Comparison of ENCODE assay signal across 8 mouse cellular contexts in genomic region chr14:50929951-50930350, GRCm38 (mm10). TPM values are rescaled to one million over a fixed set of nuclear protein-coding genes. Genes with fewer than 3 reads are reported as not detected.
DNase-seq lines count a peak whose midpoint lies in the region; ATAC-seq lines count a peak whose summit lies in the region.

No protein-coding gene starts in this region.

- H3K4me3 ChIP-seq in kidney, embryonic 15.5 days (replicated peaks), result peak overlapping the region; percentile 100
- peak overlapping the region; percentile 94 for H3K4me3 ChIP-seq in embryonic facial prominence, embryonic 10.5 days
- peak overlapping the region; percentile 94 for H3K4me3 ChIP-seq in hindbrain, embryonic 15.5 days
- peak overlapping the region; percentile 95 for H3K4me3 ChIP-seq in midbrain, embryonic 11.5 days (ENCODE audit: low read depth, low read length)

- peak overlapping the region; percentile 87 for H3K27ac ChIP-seq in kidney, embryonic 15.5 days
- peak overlapping the region; percentile 93 for H3K27ac ChIP-seq in embryonic facial prominence, embryonic 10.5 days (replicated peaks)
- peak overlapping the region; percentile 89 for H3K27ac ChIP-seq in hindbrain, embryonic 15.5 days (replicated peaks)
- no peak overlapping the region; the same call in 1 of the 2 replicates for H3K27ac ChIP-seq in midbrain, embryonic 11.5 days (ENCODE audit: low read depth, low read length)

- 10% methylated on average over 10 of the region's 10 CpGs for WGBS in kidney, embryonic 15.5 days
- WGBS in embryonic facial prominence, embryonic 10.5 days, result 22% methylated on average over 10 of the region's 10 CpGs
- 17% methylated on average over 10 of the region's 10 CpGs for WGBS in hindbrain, embryonic 15.5 days
- WGBS in midbrain, embryonic 11.5 days, result 27% methylated on average over 10 of the region's 10 CpGs

- peaks cover 35% of the 10 kb centered on the region for H3K36me3 ChIP-seq in kidney, embryonic 15.5 days
- H3K36me3 ChIP-seq in embryonic facial prominence, embryonic 10.5 days (replicated peaks), result peaks cover 39% of the 10 kb centered on the region
- peaks cover 30% of the 10 kb centered on the region for H3K36me3 ChIP-seq in hindbrain, embryonic 15.5 days
- peaks cover 8% of the 10 kb centered on the region; the same call in 1 of the 2 replicates for H3K36me3 ChIP-seq in midbrain, embryonic 11.5 days (ENCODE audit: control insufficient read depth, insufficient read depth, low read length)

- H3K4me2 ChIP-seq in kidney, embryonic 15.5 days, result peak overlapping the region; percentile 84
- H3K4me2 ChIP-seq in hindbrain, embryonic 15.5 days, result peak overlapping the region; percentile 91
- peak overlapping the region; percentile 90 for H3K4me2 ChIP-seq in midbrain, embryonic 11.5 days

- DNase-seq in kidney, postnatal 25 days, result no peak
- no peak for DNase-seq in embryonic facial prominence, embryonic 10.5 days (ENCODE audit: low spot score)
- DNase-seq in midbrain, embryonic 11.5 days (ENCODE audit: low spot score, missing footprints), result no peak
- DNase-seq in cerebellum, postnatal 10 days, result no peak
- no peak for DNase-seq in layer of hippocampus, postnatal 14 days (ENCODE audit: low spot score in 2 of 2)

- H3K27me3 ChIP-seq in kidney, embryonic 15.5 days, result no peaks in the 10 kb centered on the region
- H3K27me3 ChIP-seq in embryonic facial prominence, embryonic 10.5 days (replicated peaks; ENCODE audit: low read depth, poor library complexity, severe bottlenecking), result no peaks in the 10 kb centered on the region
- H3K27me3 ChIP-seq in hindbrain, embryonic 15.5 days, result no peaks in the 10 kb centered on the region
- no peaks in the 10 kb centered on the region for H3K27me3 ChIP-seq in midbrain, embryonic 11.5 days (ENCODE audit: control insufficient read depth, insufficient read depth, low read length)

- no peak for ATAC-seq in kidney, embryonic 15.5 days (replicated peaks; ENCODE audit: low FRiP score)
- no peak for ATAC-seq in hindbrain, embryonic 15.5 days (ENCODE audit: low FRiP score, low read depth)
- no peak for ATAC-seq in midbrain, embryonic 11.5 days (ENCODE audit: low FRiP score)
- no peak for ATAC-seq in frontal cortex, adult (ENCODE audit: low TSS enrichment)

- H3K9ac ChIP-seq in kidney, embryonic 15.5 days, result peak overlapping the region; percentile 99
- H3K9ac ChIP-seq in hindbrain, embryonic 15.5 days, result peak overlapping the region; percentile 97
- H3K9ac ChIP-seq in midbrain, embryonic 11.5 days (ENCODE audit: low read length), result peak overlapping the region; percentile 95

- no peaks in the 10 kb centered on the region for H3K9me3 ChIP-seq in kidney, embryonic 15.5 days (replicated peaks)
- H3K9me3 ChIP-seq in embryonic facial prominence, embryonic 10.5 days, result no peaks in the 10 kb centered on the region
- H3K9me3 ChIP-seq in hindbrain, embryonic 15.5 days, result no peaks in the 10 kb centered on the region
- H3K9me3 ChIP-seq in midbrain, embryonic 11.5 days (ENCODE audit: control insufficient read depth, low read length), result no peaks in the 10 kb centered on the region

- peaks cover 39% of the 10 kb centered on the region for H3K4me1 ChIP-seq in kidney, embryonic 15.5 days
- peaks cover 37% of the 10 kb centered on the region for H3K4me1 ChIP-seq in embryonic facial prominence, embryonic 10.5 days
- peaks cover 48% of the 10 kb centered on the region for H3K4me1 ChIP-seq in hindbrain, embryonic 15.5 days (replicated peaks)
- peaks cover 20% of the 10 kb centered on the region for H3K4me1 ChIP-seq in midbrain, embryonic 11.5 days (ENCODE audit: control insufficient read depth, insufficient read depth, low read length)

RNA-seq across cellular contexts. Expression of gene Pip4p1, which starts 0.7 kb away (rescaled TPM):
- polyA plus RNA-seq in kidney, embryonic 15.5 days (2015; fragmentation: Nextera tagmentation; extraction: Ambion mirVana), result 49.5 and 53.9 TPM in 2 replicates
- polyA plus RNA-seq in embryonic facial prominence, embryonic 10.5 days (2016; fragmentation: Nextera tagmentation; extraction: Ambion mirVana), result 43.5 and 43.6 TPM in 2 replicates
- 92.4 and 107 TPM in 2 replicates for polyA plus RNA-seq in hindbrain, embryonic 15.5 days (2015; fragmentation: Nextera tagmentation; extraction: Ambion mirVana)
- polyA plus RNA-seq in midbrain, embryonic 11.5 days (2014; fragmentation: Nextera tagmentation; extraction: Ambion mirVana), result 48.4 and 59.0 TPM in 2 replicates
- 10 to 100 TPM; 77.4 to 86.4 TPM for total RNA-seq in layer of hippocampus, postnatal 14 days (2021)

RNA-seq across cellular contexts. Expression of gene Pnp, which starts 0.9 kb away (rescaled TPM):
- polyA plus RNA-seq in kidney, embryonic 15.5 days (2015; fragmentation: Nextera tagmentation; extraction: Ambion mirVana), result 74.3 and 78.6 TPM in 2 replicates
- polyA plus RNA-seq in embryonic facial prominence, embryonic 10.5 days (2016; fragmentation: Nextera tagmentation; extraction: Ambion mirVana), result 74.5 and 78.8 TPM in 2 replicates
- polyA plus RNA-seq in hindbrain, embryonic 15.5 days (2015; fragmentation: Nextera tagmentation; extraction: Ambion mirVana), result 22.1 and 25.5 TPM in 2 replicates
- polyA plus RNA-seq in midbrain, embryonic 11.5 days (2014; fragmentation: Nextera tagmentation; extraction: Ambion mirVana), result 73.6 and 76.3 TPM in 2 replicates
- total RNA-seq in layer of hippocampus, postnatal 14 days (2021), result 10 to 100 TPM; 11.8 to 14.8 TPM

RNA-seq across cellular contexts. Expression of gene Apex1, which starts 5.2 kb away (rescaled TPM):
- polyA plus RNA-seq in kidney, embryonic 15.5 days (2015; fragmentation: Nextera tagmentation; extraction: Ambion mirVana), result 301 and 306 TPM in 2 replicates
- polyA plus RNA-seq in embryonic facial prominence, embryonic 10.5 days (2016; fragmentation: Nextera tagmentation; extraction: Ambion mirVana), result 548 and 554 TPM in 2 replicates
- polyA plus RNA-seq in hindbrain, embryonic 15.5 days (2015; fragmentation: Nextera tagmentation; extraction: Ambion mirVana), result 172 and 178 TPM in 2 replicates
- 401 and 413 TPM in 2 replicates for polyA plus RNA-seq in midbrain, embryonic 11.5 days (2014; fragmentation: Nextera tagmentation; extraction: Ambion mirVana)
- 10 to 100 TPM; 66.3 to 71.3 TPM for total RNA-seq in layer of hippocampus, postnatal 14 days (2021)

RNA-seq across cellular contexts. Expression of gene Osgep, which starts 5.3 kb away (rescaled TPM):
- 166 and 173 TPM in 2 replicates for polyA plus RNA-seq in kidney, embryonic 15.5 days (2015; fragmentation: Nextera tagmentation; extraction: Ambion mirVana)
- polyA plus RNA-seq in embryonic facial prominence, embryonic 10.5 days (2016; fragmentation: Nextera tagmentation; extraction: Ambion mirVana), result 178 and 185 TPM in 2 replicates
- polyA plus RNA-seq in hindbrain, embryonic 15.5 days (2015; fragmentation: Nextera tagmentation; extraction: Ambion mirVana), result 110 and 111 TPM in 2 replicates
- 157 and 165 TPM in 2 replicates for polyA plus RNA-seq in midbrain, embryonic 11.5 days (2014; fragmentation: Nextera tagmentation; extraction: Ambion mirVana)
- 10 to 100 TPM; 30.9 to 42.8 TPM for total RNA-seq in layer of hippocampus, postnatal 14 days (2021)

RNA-seq across cellular contexts. Expression of gene Gm49342, which starts 14.4 kb away (rescaled TPM):
- polyA plus RNA-seq in kidney, embryonic 15.5 days (2015; fragmentation: Nextera tagmentation; extraction: Ambion mirVana), result not detected in 2 replicates
- not detected in 2 replicates for polyA plus RNA-seq in embryonic facial prominence, embryonic 10.5 days (2016; fragmentation: Nextera tagmentation; extraction: Ambion mirVana)
- polyA plus RNA-seq in hindbrain, embryonic 15.5 days (2015; fragmentation: Nextera tagmentation; extraction: Ambion mirVana), result not detected in 2 replicates
- polyA plus RNA-seq in midbrain, embryonic 11.5 days (2014; fragmentation: Nextera tagmentation; extraction: Ambion mirVana), result not detected in 2 replicates
- total RNA-seq in layer of hippocampus, postnatal 14 days (2021), result 10 to 100 TPM; 11.5 to 20.3 TPM
